Mouse (Mus musculus) liver, postnatal 0 days (tissue): ENCODE measurements around the gene Atp8a2.

Experiments
- CTCF ChIP-seq: sonication (generic); IDR thresholded peaks from 2 replicates; pipeline ENCODE4 v1.5.1; 2016; ENCODE audit warnings: antibody characterized with exemption, low read depth
- EP300 ChIP-seq: IDR thresholded peaks from 2 replicates; pipeline ENCODE4 v1.6.1; 2016; ENCODE audit warnings: antibody characterized with exemption, low read depth, mild to moderate bottlenecking

DNA sequence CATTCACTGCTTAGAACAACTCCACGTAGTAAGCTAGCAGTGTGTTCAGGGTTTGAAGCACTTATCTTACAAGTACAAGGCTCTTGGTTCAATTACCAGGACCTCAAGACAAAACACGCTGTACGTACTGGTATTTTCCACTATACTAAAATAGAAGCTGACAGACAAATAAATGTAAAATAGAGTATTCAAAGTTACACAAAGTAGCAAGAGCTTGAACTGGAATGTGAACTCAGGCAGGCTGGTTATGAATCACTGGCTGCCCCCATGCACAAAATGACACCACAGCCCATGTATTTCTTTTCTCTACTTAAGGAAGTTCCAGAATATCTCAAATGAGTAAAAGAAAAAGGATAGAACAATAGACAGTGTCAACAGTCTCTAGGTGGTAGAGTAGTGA, 602.0 kb downstream of the Atp8a2 start:
- TF ChIP-seq CTCF = no peak
- TF ChIP-seq EP300 = no peak
